Mouse (Mus musculus) stomach, postnatal 0 days (tissue): ENCODE measurements around the gene Slc16a5.

Source experiments
- CTCF ChIP-seq: IDR thresholded peaks from 2 replicates; pipeline ENCODE4 v1.5.1; 2016; ENCODE audit warnings: antibody characterized with exemption, low read depth, mild to moderate bottlenecking, moderate library complexity
- EP300 ChIP-seq: optimal IDR thresholded peaks from 2 replicates; pipeline ENCODE3; 2016; ENCODE audit warnings: antibody characterized with exemption

GRCm38 (mm10) chr11:115421972-115422371 lies 40.3 kb upstream of the Slc16a5 start:
- TF ChIP-seq CTCF (no peak), EP300 (no peak)
